Mouse (Mus musculus) granulocyte monocyte progenitor cell, adult 5-6 weeks (primary cell): Measurements from ENCODE around the gene Agpat3. TPM values are rescaled to one million over a fixed set of nuclear protein-coding genes. Genes with fewer than 3 reads are reported as not detected.
A peak's percentile ranks its signal among the peaks of the same experiment; 100 is the strongest.

ENCODE experiments used
- ATAC-seq: replicated peaks from 2 replicates; pipeline ENCODE4 v1.8.0; 2016; ENCODE audit warnings: mild to moderate bottlenecking, moderate TSS enrichment, inconsistent platforms; ENCODE audit not compliant: poor library complexity, severe bottlenecking
- total RNA-seq, 2 experiments: library from RNA; stranded (forward) in 1 of 2; stranded (reverse) in 1 of 2; fragments of 200-712, 200-1000 nt in 1 of 2; fragments of >200 nt in 1 of 2; fragmentation: Nextera tagmentation in 1 of 2; gene quantifications; 2 replicates each; pipeline ENCODE4 v1.2.3; 2014 to 2017

The Agpat3 gene
- total RNA-seq, 2 experiments from 2014 or later, result 0.39 to 0.88 TPM

DNA sequence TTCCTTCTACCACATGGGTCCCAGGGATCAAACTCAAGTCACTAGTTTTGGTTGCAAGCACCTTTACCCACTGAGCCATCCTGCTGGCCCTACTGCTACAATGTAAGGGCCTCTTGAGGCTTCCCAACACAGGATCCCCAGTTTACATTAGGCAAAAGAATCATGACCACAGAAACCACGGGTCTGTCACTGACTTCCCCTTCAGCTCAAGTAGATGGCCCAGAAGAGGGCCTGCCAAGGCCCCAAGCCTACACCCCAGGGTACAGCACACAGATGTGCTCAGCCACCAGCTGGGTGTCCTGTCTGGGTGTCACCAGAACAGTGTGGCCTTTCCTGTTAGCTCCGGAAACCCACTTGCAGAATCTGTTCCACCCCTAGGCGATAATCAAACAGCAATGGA, 87.6 kb downstream of the Agpat3 start:
- peak; percentile 98 for ATAC-seq

DNA sequence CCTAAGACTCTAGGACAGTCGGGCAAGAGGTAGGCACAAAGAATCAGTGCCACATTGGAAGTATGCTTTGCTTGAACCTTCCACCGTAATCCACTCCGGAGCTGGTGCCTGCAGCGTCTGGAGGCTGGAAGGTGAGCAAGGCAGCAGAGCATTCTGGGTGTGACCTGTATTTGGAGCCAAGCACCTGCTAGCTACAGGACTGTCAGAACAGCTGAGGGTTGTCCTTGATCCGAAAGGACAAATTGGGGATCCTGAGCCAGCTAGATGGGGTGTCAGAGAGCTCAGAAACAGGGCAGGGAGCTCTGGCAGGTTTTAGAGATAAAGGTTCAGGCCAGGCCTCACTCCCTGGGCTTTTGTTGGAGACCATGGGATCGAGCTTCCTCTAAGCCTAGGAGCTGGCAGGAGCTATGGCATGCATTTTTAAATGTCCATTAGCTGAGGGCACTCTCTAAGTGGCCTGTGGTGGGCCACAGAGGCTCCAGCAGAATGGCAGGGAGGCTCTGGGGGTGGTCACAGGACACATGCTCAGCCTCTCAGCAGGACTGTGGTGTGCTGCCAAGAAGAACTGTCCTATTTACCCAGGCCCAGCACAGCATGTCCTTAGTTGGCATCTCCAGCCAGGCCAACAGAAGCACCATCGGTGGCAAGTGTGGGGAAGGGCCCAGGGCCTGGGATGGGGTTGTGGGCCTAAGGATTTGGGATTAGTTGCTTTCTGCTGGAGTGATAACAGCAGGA, 91.2 kb downstream of the Agpat3 start:
- ATAC-seq, result no peak

GRCm38 (mm10) chr10:78260322-78260721, 92.0 kb downstream of the Agpat3 start:
- no peak for ATAC-seq

DNA sequence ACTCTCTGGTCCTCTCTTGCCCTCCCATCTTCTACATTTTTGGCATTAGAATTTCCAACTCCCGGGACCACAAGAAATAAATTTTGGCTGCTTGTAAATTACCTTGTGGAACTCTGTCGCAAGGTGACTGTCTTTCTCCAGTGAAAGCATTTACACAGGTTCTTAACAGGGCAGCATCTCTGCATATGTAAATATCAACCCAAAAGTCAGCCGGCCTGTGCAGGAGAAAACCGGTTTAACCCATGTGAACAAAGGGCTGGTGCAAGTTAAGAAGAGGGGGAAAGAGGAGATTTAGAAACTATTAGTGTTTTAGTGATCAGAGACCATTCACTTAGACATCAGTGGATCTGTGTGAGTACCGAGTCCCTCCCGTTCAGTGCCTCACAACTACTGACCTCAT, 92.6 kb downstream of the Agpat3 start:
- ATAC-seq, result no peak

DNA sequence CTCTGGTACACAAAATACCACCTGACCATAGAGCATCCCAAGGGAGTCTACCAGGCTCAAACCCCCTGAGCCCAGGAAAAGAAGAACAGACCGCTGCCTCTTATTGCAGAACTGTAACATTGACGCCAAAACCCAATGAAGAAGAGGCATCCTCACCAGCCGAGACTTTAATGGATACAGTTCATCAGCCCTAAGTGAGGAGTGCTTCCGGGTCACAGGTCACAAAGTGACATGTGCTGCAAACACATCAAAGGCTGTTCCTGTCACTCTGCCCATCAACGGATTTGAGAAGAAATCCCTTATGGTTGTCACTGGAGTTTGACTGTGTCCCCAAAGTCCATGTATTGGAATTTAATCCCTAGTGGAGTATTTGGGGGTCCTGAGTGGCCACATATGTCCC, 93.1 kb downstream of the Agpat3 start:
- ATAC-seq, result no peak

- ATAC-seq, result no peak
Observed at GRCm38 (mm10) chr10:78258142-78258675, 94.1 kb downstream of the Agpat3 start.

DNA sequence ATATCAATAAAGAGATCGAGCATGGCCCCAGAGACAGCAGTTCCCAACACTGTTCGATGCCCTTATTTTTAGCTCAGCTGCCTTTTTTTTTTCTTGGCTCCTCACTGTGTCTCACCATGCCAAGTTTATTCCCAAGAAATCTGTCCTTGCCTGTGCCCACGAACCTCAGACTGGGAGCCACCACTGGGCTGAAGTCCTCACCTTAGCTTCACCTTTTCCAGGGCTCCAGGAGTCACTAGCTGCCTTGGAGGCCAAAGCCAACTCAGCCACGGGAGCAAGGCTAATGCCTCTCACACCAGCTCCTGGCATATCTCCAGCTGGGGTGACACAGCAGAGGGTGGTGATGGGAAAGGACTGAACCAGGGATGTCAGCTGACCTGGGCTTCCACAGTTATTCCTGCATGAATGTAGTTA, 96.6 kb downstream of the Agpat3 start:
- ATAC-seq, result no peak

GRCm38 (mm10) chr10:78247206-78247605, 105.1 kb downstream of the Agpat3 start:
- ATAC-seq, result no peak

GRCm38 (mm10) chr10:78246725-78247124, 105.6 kb downstream of the Agpat3 start:
- ATAC-seq, result no peak

GRCm38 (mm10) chr10:78245225-78245547, 107.1 kb downstream of the Agpat3 start:
- ATAC-seq, result peak; percentile 4; the same call in 1 of the 2 replicates

GRCm38 (mm10) chr10:78244438-78245224, 107.7 kb downstream of the Agpat3 start, which contains the start of gene Trappc10:
TSS of gene Trappc10 (minus strand) at chr10:78244641.
- ATAC-seq, result peak; percentile 87

DNA sequence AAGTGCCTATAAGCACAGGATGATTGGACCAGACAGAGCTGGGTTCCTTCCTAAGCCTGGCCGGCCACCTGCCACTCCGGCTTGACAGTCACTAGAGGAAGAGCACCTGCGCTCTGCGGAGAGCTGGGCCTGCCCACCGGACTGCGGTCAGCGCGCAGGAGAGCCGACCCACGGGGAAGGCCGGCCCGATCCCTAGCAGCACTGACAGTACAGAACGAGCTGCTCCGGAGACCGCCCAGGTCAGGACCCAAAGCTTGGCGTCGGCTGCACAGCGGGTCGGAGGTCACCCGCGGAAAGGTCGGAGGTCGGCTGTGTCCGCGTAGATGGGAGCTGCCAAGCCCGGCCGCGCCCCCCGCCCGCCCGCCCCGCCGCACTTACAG, 108.2 kb downstream of the Agpat3 start:
- peak; percentile 41 for ATAC-seq

GRCm38 (mm10) chr10:78238926-78239325, 113.4 kb downstream of the Agpat3 start:
- ATAC-seq, result no peak

- no peak for ATAC-seq
Observed at GRCm38 (mm10) chr10:78238297-78238696, 114.0 kb downstream of the Agpat3 start.

DNA sequence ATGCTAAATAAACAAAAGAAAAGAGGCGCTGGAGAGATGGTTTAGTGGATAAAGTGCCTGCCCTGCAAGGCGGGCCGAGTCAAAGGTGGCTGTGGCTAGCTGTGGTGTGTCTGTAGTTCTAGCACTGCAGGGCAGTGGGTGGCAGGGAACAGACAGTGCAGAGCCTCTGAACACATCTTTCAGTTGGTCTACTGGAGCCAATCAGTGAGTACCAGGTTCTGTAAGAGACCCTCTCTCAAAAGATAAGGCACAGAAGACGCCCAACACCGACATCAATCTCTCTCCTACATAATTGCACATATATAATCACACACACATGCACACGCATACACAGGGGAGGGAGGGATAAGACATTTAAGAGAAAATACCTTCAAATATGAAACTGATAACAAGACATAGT, 114.5 kb downstream of the Agpat3 start:
- 0 out of 2 replicates have a peak, but pooled peaks have one; percentile 4 for ATAC-seq

GRCm38 (mm10) chr10:78236885-78237629, 115.2 kb downstream of the Agpat3 start:
- ATAC-seq, result peak; percentile 94

DNA sequence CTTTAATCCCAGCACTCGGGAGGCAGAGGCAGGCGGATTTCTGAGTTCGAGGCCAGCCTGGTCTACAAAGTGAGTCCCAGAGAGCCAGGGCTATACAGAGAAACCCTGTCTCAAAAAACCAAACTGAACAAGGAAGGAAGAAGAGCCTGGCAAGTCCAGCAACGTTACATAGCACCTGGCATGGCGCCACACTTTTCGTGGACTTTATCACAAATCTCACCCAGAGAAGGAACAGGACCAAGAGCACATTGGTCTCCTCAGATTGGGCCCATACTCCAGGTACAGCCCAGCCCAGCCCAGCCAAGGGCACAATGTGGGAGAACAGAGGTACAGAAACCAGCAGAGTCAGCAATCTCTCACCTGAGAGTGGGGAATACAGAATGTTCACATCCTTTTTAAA, 118.5 kb downstream of the Agpat3 start:
- no peak for ATAC-seq

DNA sequence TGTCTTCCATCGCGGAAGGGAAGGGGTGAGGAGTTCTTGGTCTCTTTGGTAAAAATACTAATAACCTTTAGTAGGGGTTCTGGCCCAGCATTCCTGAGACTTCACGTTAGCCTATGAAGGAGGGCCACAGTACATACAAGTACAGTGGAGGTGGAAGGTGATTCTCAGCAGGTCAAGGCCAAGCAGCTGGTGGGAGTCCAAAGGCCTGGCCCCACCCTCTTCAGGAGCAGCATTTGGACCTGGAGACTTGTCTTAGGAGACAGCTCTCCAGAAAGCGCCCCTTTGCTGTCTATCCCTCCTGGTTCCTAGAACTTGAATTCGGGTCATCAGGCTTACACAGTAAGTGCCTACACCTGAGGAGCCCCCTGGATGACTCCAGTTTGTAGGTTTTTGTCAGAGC, 119.1 kb downstream of the Agpat3 start:
- no peak for ATAC-seq

DNA sequence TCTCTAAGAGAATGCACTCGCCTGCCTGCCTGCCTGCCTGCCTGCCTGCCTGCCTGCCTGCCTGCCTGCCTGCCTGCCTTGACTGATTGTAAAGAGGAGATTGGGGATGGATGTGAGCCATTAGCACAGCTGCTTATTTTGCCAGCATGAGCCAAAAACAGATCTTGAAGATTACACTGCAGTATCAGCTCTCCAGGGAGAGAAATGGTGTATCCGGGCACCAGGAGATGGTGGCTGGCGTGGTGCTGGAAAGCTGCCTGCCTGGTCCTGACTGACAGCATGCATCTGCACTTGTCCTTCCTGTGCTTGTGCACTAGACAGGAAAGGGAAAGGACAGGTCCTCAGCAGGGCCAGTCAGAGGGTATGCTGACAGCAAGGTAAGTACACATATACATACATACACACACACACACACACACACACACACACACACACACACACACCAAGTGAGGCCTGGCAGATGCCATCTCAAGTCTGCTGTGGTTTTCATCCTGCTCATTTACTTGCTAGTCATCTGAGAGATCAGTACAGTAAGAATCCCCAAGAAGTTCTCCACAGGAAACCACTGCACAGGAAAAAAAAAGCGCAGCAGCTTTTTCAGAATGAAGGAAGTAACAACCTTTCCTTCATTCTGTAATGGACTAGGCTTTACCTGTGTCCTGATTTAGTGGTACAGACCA, 119.8 kb downstream of the Agpat3 start:
- no peak for ATAC-seq

- 0 out of 2 replicates have a peak, but pooled peaks have one; percentile 20 for ATAC-seq
Observed at GRCm38 (mm10) chr10:78228560-78228928, 123.7 kb downstream of the Agpat3 start.
